Mouse (Mus musculus) ES-Bruce4 (cell line): ENCODE data around the gene Brd4. TPM values are rescaled to one million over a fixed set of nuclear protein-coding genes. Genes with fewer than 3 reads are reported as not detected.

Experiments
- H3K27ac ChIP-seq: 2 replicates; pipeline ENCODE4 v1.5.1; 2012; ENCODE audit warnings: low read length, inconsistent platforms; ENCODE audit not compliant: insufficient read depth
- H3K27me3 ChIP-seq: 2 replicates; pipeline ENCODE4 v1.6.1; 2012; ENCODE audit warnings: mild to moderate bottlenecking, low read length, inconsistent platforms; ENCODE audit not compliant: control insufficient read depth, poor library complexity, insufficient read depth, severe bottlenecking
- H3K36me3 ChIP-seq: 2 replicates; pipeline ENCODE4 v1.6.1; 2012; ENCODE audit warnings: inconsistent platforms, mild to moderate bottlenecking, low read length, moderate library complexity; ENCODE audit not compliant: control insufficient read depth, poor library complexity, insufficient read depth, severe bottlenecking
- H3K4me1 ChIP-seq: one replicate; pipeline ENCODE4 v1.8.1; 2011; ENCODE audit warnings: low read length; ENCODE audit not compliant: control insufficient read depth, insufficient read depth
- H3K4me3 ChIP-seq: 2 replicates; pipeline ENCODE4 v1.5.1; 2011; ENCODE audit warnings: low read depth, mild to moderate bottlenecking, low read length
- H3K9ac ChIP-seq: 2 replicates; pipeline ENCODE4 v1.6.1; 2012; ENCODE audit warnings: low read depth, mild to moderate bottlenecking, inconsistent platforms; ENCODE audit not compliant: poor library complexity, severe bottlenecking
- H3K9me3 ChIP-seq: replicated peaks from 2 replicates; pipeline ENCODE4 v1.6.1; 2012; ENCODE audit warnings: mild to moderate bottlenecking, low read length, inconsistent platforms; ENCODE audit not compliant: control insufficient read depth, poor library complexity, insufficient read depth, severe bottlenecking
- CTCF ChIP-seq: IDR thresholded peaks from one replicate; pipeline ENCODE4 v1.8.1; 2011; ENCODE audit warnings: low read depth, low read length
- EP300 ChIP-seq: IDR thresholded peaks from 2 replicates; pipeline ENCODE4 v1.6.1; 2011; ENCODE audit warnings: low read depth, low read length; ENCODE audit not compliant: insufficient read depth
- POLR2A ChIP-seq: IDR thresholded peaks from one replicate; pipeline ENCODE4 v1.8.1; 2011; ENCODE audit warnings: low read length; ENCODE audit not compliant: insufficient read depth
- polyA plus RNA-seq: library from polyadenylated mRNA; stranded (reverse); fragments of >200 nt; gene quantifications from 2 replicates; pipeline ENCODE4 v1.2.4, GENCODE M21; 2011; ENCODE audit warnings: low read depth; ENCODE audit not compliant: missing spikeins, insufficient read depth, insufficient read length

Gene Brd4
- polyA plus RNA-seq, 1 experiment: 191 TPM

DNA sequence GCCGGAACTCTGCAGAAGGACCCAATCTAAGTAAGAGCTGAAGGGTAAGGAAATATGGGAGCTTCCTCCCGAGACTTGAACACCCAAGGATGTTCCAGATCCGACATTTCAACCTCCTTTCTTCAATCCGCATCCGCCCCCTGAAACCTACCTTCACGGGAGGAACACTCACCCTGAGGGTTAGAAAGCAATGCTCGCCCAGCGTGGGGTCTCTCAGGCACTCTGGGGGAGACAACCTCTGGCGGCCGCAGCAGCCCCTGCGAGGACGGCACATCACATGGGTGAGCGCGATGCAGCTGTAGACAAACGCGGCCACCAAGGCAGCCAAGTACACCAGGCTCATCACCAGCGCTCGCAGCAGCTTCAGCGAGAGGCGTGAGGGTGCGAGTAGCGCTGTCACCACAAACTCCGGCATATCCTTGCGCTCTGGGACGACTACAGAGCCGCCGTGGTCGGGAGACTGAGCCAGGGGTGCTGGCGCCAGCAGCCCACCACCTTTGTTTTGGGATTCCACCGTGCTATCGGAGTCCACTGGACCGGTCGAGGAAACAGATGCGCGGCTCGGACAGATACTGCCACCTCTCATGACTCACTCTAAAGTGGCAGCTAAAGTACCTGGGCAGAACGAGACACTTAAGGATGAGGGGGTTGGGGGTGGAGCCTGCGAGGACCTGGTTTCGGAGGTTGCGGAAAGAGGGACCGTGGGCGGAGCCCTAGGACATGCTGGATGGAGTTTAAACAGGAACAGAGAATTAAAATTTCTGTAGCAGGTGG lies 95.5 kb downstream of the Brd4 start, which contains the start of gene Ephx3:
TSS of gene Ephx3 (minus strand) at position 687 of the 774 bp plus-strand sequence.
- no peak for TF ChIP-seq CTCF
- TF ChIP-seq POLR2A: no peak
- no peak for TF ChIP-seq EP300
- H3K9me3 ChIP-seq: no peaks in the 10 kb centered on the region
- peak within 1 kb of the TSS; percentile 4; the same call in 1 of the 2 replicates for H3K27ac ChIP-seq
- 0 out of 2 replicates have a peak, but pooled peaks cover 4% of the 10 kb centered on the region for H3K27me3 ChIP-seq
- H3K4me1 ChIP-seq: peaks cover 4% of the 10 kb centered on the region
- H3K4me3 ChIP-seq: peak within 1 kb of the TSS; percentile 50
- H3K36me3 ChIP-seq: no peaks in the 10 kb centered on the region
- peak within 1 kb of the TSS; percentile 3; the same call in 1 of the 2 replicates for H3K9ac ChIP-seq

DNA sequence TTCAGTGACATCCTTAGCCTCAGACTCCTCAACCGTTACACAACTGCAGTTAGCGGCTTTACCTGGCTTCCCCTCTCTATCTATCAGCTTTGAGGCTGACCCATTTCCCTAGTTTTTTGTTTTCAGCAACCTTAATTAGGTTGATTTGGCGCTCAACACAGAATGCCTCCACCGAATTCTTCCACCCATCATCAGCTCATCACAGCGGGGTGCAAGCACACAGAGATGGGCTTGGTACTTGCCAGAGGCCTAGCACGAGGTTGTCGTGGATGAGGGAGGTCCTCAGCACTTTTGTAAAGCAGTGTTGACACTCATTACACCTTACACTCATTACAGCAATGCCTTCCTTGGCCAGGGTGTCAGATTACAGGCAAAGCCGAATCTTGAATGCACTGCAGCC lies 101.5 kb downstream of the Brd4 start:
- Histone ChIP-seq H3K36me3 (no peaks in the 10 kb centered on the region), H3K27ac (no peak overlapping the region), H3K4me1 (peaks cover 2% of the 10 kb centered on the region), H3K4me3 (no peak overlapping the region), H3K9ac (no peak overlapping the region), H3K9me3 (no peaks in the 10 kb centered on the region), H3K27me3 (no peaks in the 10 kb centered on the region)
- TF ChIP-seq CTCF (no peak), EP300 (no peak), POLR2A (no peak)

DNA sequence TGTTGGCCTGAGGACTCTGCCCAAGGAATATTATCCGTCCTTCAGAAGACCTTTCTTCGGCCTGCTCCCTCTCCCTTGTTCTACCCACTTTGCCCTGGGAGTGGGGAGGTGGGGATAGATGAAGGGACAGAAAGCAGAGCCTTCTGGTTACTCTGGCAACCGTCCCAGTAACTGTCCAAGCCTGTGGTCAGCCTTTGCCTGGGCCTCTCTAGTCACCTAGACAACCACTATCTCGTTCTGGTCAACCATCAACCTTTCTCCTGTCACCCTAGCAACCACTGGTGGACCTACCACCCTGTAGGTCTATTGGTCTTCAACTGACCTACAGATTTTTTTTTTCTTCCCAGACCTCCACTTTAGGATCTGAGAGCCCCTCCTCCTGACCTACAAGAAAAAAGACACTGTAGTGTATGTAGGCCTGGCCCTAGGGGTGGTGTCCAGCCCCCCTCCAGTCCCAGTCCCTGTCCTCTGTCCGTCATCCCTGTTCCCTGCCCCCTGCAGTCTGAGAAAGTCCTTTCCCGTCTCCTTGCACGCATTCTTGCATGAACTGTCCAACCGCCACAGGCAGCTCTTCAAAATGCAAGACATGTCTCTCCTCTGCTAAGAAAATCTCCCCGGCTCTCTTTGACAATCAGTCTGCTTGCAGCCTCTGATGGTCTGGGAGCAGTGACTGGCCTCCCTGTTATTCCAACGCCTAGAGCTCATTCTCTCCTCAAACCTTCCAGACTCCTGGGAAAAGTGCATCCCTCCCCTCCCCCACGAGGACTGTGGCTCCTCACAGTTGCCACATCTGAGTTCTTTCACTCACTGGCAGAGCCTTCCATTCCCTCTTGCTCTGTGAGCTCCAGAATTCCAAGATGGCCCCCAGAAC lies 104.7 kb downstream of the Brd4 start:
- no peak overlapping the region for H3K4me3 ChIP-seq
- no peaks in the 10 kb centered on the region for H3K27me3 ChIP-seq
- no peak overlapping the region for H3K9ac ChIP-seq
- peaks cover 2% of the 10 kb centered on the region for H3K4me1 ChIP-seq
- H3K36me3 ChIP-seq: no peaks in the 10 kb centered on the region
- H3K9me3 ChIP-seq: no peaks in the 10 kb centered on the region
- H3K27ac ChIP-seq: no peak overlapping the region
- TF ChIP-seq EP300: no peak
- TF ChIP-seq CTCF: no peak
- TF ChIP-seq POLR2A: no peak

DNA sequence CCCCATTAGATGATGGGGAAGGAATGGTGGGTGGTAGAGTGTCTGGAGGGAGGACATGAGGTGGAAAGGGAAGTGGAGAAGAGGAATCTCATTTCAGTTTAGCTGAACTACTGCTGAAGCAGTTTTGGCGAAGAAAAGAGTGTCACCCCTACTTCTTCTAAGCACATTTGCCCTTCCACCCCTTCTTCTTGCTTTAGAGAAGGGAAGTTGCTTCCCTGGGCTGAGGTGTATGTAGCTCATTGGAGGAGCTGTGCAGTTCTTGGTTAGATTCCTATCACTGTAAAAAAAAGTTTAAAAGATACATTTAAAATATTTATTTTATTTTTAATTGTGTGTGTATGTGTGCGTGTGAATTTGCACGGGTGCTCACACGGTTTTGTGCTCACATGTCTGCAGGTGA lies 107.6 kb downstream of the Brd4 start:
- Histone ChIP-seq H3K4me1 (peaks cover 2% of the 10 kb centered on the region), H3K27me3 (no peaks in the 10 kb centered on the region), H3K4me3 (no peak overlapping the region), H3K9me3 (no peaks in the 10 kb centered on the region), H3K9ac (no peak overlapping the region), H3K27ac (no peak overlapping the region), H3K36me3 (no peaks in the 10 kb centered on the region)
- TF ChIP-seq POLR2A: no peak
- no peak for TF ChIP-seq CTCF
- no peak for TF ChIP-seq EP300

DNA sequence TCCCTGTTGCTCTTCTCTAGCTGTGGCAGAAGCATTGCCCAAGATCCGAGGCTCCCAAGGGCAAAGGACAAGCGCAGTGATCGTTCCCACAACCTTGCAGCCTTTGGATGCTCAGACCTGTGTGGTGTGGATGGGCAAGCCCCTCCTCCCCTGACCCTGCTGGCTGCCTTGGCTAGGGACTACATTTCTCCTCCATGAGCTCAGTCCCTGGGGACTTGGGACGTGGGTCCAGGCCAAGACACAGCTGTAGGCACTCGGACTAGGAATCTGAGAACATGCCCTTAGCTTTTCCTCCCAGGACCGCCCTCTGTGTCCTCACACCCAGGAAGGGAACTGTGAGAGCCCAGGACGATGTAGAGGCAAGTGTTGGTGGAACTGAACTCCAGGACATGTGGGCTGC lies 111.4 kb downstream of the Brd4 start:
- H3K36me3 ChIP-seq: no peaks in the 10 kb centered on the region
- H3K27ac ChIP-seq: no peak overlapping the region
- no peaks in the 10 kb centered on the region for H3K27me3 ChIP-seq
- no peak overlapping the region for H3K9ac ChIP-seq
- TF ChIP-seq POLR2A: no peak
- no peak for TF ChIP-seq CTCF
- no peak for TF ChIP-seq EP300
- H3K4me3 ChIP-seq: no peak overlapping the region
- no peaks in the 10 kb centered on the region for H3K4me1 ChIP-seq
- no peaks in the 10 kb centered on the region for H3K9me3 ChIP-seq
